Mouse (Mus musculus) heart, embryonic 10.5 days (tissue): ENCODE data around the gene Gm960. TPM values are rescaled to one million over a fixed set of nuclear protein-coding genes. Genes with fewer than 3 reads are reported as not detected.
A peak's percentile ranks its signal among the peaks of the same experiment; 100 is the strongest.

Experiments used
- DNase-seq: peaks from one replicate; pipeline ENCODE4 v3.0.0-alpha.2; 2017; ENCODE audit warnings: low spot score
- H3K27ac ChIP-seq: fragments of 300-500 bp; sonication (generic); 2 replicates; pipeline ENCODE4 v1.5.1; 2016; ENCODE audit warnings: mild to moderate bottlenecking
- H3K27me3 ChIP-seq: fragments of 300-500 bp; sonication (generic); 2 replicates; pipeline ENCODE4 v1.6.1; 2016; ENCODE audit warnings: mild to moderate bottlenecking; ENCODE audit not compliant: poor library complexity, insufficient read depth, severe bottlenecking
- H3K36me3 ChIP-seq: fragments of 300-500 bp; sonication (generic); 2 replicates; pipeline ENCODE4 v1.6.1; 2016; ENCODE audit warnings: mild to moderate bottlenecking, moderate library complexity
- H3K4me1 ChIP-seq: fragments of 300-500 bp; sonication (generic); 2 replicates; pipeline ENCODE4 v1.6.1; 2016; ENCODE audit warnings: mild to moderate bottlenecking
- H3K4me3 ChIP-seq: fragments of 300-500 bp; sonication (generic); 2 replicates; pipeline ENCODE4 v1.5.1; 2016; ENCODE audit warnings: mild to moderate bottlenecking, moderate library complexity
- H3K9me3 ChIP-seq: fragments of 300-500 bp; sonication (generic); 2 replicates; pipeline ENCODE4 v1.6.1; 2016; ENCODE audit warnings: mild to moderate bottlenecking, moderate library complexity
- WGBS: fragments of 180-500 bp; shearing (Covaris S2); methylation state at CpG from one replicate; pipeline ENCODE4 v1.1.7; 2016; 5-methylcytosine and 5-hydroxymethylcytosine counted together
- polyA plus RNA-seq: library from polyadenylated mRNA; unstranded; fragments of >200 nt; fragmentation: Nextera tagmentation; extraction: Ambion mirVana; gene quantifications from 2 replicates; pipeline ENCODE4 v1.2.1, GENCODE M21; 2016

Gene Gm960
- polyA plus RNA-seq, 1 experiment from 2014 or later = 2.2 TPM

GRCm38 (mm10) chr19:4614305-4615150, 83.9 kb downstream of the Gm960 start:
- Histone ChIP-seq H3K4me1 (peaks cover 48% of the 10 kb centered on the region), H3K9me3 (no peaks in the 10 kb centered on the region), H3K27ac (peak overlapping the region; percentile 98), H3K4me3 (peak overlapping the region; percentile 92), H3K36me3 (peaks cover 33% of the 10 kb centered on the region), H3K27me3 (peaks cover 8% of the 10 kb centered on the region; the same call in 1 of the 2 replicates)
- 18% methylated on average over 49 of the region's 49 CpGs for WGBS
- no peak for DNase-seq

- H3K9me3 ChIP-seq = no peaks in the 10 kb centered on the region
- H3K4me1 ChIP-seq = peaks cover 48% of the 10 kb centered on the region
- H3K4me3 ChIP-seq = peak overlapping the region; percentile 92
- DNase-seq = no peak
- H3K27me3 ChIP-seq = peaks cover 8% of the 10 kb centered on the region; the same call in 1 of the 2 replicates
- H3K36me3 ChIP-seq = peaks cover 33% of the 10 kb centered on the region
- WGBS = 88% methylated on average over 33 of the region's 33 CpGs
- peak overlapping the region; percentile 98 for H3K27ac ChIP-seq
Observed at GRCm38 (mm10) chr19:4613464-4614304, 84.8 kb downstream of the Gm960 start.

DNA sequence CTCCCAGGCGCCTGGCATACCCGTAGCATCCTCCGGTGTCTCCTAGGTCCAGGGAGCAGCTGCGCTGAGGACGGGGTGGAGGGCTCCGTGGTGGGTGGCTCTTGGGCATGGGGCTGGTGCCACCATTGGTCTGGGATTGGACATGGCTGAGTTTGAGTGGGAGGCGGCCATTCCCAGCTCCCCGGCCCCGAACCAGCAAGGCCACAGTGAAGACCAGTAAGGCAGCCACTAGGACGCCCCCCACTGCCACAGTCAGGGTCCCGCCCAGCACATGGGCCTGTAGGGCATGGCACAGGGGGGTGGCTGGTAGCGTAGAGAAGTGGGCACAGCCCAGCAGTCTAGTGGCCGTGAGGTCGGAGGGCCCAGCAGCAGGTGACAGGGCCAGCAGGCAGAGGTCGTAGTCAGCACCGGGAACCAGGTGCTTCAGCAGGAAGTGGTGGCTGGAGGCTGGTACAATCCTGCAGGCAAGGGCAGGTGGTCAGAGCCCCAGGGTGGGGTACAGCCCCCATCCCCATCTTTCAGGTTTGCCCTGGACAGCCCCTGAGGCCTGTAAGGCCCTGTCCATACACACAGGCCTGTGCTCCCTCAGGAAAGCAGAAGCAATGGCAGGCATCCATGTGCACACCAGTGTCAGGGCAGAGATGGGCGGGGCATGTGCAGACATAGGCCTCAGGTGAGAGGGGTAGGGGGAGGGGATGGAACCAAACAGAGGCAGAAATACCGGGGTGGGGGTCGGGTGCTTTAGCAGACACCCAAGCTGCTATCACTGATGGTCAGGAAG, 86.1 kb downstream of the Gm960 start:
- H3K27me3 ChIP-seq = 0 out of 2 replicates have a peak, but pooled peaks cover 2% of the 10 kb centered on the region
- 89% methylated on average over 19 of the region's 19 CpGs for WGBS
- DNase-seq = no peak
- peaks cover 35% of the 10 kb centered on the region for H3K36me3 ChIP-seq
- H3K9me3 ChIP-seq = no peaks in the 10 kb centered on the region
- H3K4me3 ChIP-seq = no peak overlapping the region
- H3K27ac ChIP-seq = no peak overlapping the region
- H3K4me1 ChIP-seq = peaks cover 40% of the 10 kb centered on the region

DNA sequence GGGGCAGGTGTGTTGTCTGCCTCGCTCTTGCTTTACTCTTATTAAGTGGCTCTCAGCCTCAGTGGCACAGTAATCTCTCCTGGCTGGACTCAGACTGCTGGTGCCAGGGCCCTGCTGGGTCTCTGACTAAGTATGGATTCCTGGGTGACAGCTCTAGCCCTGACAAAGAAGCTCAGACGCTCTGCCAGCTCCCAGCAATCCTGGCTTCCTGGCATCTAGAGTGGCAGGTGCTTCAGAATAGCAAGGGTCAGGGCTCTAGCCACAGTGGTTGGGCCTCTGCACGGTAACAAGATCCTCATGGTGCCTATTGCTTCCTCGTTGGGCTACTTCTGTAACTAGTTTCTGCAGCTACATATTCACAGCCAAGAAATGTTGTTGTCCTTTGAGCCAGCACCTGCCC, 88.4 kb downstream of the Gm960 start:
- peaks cover 35% of the 10 kb centered on the region for H3K36me3 ChIP-seq
- DNase-seq = no peak
- H3K9me3 ChIP-seq = no peaks in the 10 kb centered on the region
- H3K27ac ChIP-seq = no peak overlapping the region
- no peak overlapping the region for H3K4me3 ChIP-seq
- 65% methylated on average over 4 of the region's 4 CpGs for WGBS
- H3K27me3 ChIP-seq = no peaks in the 10 kb centered on the region
- H3K4me1 ChIP-seq = peaks cover 38% of the 10 kb centered on the region

DNA sequence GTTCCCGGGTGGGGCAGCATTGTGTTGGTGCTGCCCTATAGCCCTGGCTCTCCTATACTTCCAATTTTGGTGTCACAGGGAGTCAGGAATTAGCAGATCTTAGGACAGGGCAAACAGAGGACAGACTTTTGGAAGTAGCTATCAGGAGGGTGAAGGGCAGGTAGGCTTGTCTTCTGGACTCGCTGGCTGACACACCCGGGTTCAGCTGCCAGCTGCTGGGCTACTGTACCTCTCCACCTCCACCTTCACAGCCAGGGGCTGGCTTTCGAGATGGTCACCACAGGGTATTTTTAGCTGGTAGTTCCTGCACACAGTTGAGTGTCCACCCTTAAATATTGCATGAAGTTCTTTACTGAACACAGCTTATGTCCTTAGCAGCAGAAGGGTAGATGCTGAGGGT, 90.0 kb downstream of the Gm960 start:
- WGBS = 81% methylated on average over 4 of the region's 4 CpGs
- Histone ChIP-seq H3K27me3 (0 out of 2 replicates have a peak, but pooled peaks cover 6% of the 10 kb centered on the region), H3K9me3 (no peaks in the 10 kb centered on the region), H3K4me3 (no peak overlapping the region), H3K4me1 (peaks cover 33% of the 10 kb centered on the region), H3K36me3 (peaks cover 26% of the 10 kb centered on the region), H3K27ac (no peak overlapping the region)
- no peak for DNase-seq

GRCm38 (mm10) chr19:4607406-4607805, 91.1 kb downstream of the Gm960 start:
- H3K27ac ChIP-seq = no peak overlapping the region
- 89% methylated on average over 12 of the region's 12 CpGs for WGBS
- no peak overlapping the region for H3K4me3 ChIP-seq
- peaks cover 23% of the 10 kb centered on the region for H3K4me1 ChIP-seq
- H3K9me3 ChIP-seq = no peaks in the 10 kb centered on the region
- H3K27me3 ChIP-seq = peaks cover 8% of the 10 kb centered on the region; the same call in 1 of the 2 replicates
- no peak for DNase-seq
- H3K36me3 ChIP-seq = peaks cover 15% of the 10 kb centered on the region

DNA sequence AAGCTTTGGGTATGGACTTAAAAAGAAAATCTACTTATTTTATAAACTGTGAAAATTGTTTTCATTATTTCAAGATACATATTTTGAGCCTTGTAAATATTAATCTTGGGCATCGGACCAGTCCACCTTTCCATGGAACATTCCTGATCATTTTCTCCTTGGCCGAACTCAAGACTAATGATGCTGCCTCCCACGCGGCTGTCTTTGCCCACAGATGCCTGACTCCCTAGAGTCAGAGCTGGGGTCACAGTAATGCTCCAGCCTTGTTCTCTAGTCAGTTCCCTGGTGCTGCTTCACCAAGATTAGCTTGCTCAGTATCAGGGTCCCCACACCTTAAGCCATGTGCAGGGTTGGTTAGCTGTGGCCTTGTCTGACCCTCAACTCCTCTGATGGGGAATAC, 92.8 kb downstream of the Gm960 start:
- peaks cover 17% of the 10 kb centered on the region for H3K4me1 ChIP-seq
- no peak overlapping the region for H3K4me3 ChIP-seq
- H3K36me3 ChIP-seq = 0 out of 2 replicates have a peak, but pooled peaks cover 2% of the 10 kb centered on the region
- 86% methylated on average over 4 of the region's 4 CpGs for WGBS
- H3K27me3 ChIP-seq = peaks cover 13% of the 10 kb centered on the region; the same call in 1 of the 2 replicates
- no peak for DNase-seq
- no peak overlapping the region for H3K27ac ChIP-seq
- no peaks in the 10 kb centered on the region for H3K9me3 ChIP-seq

GRCm38 (mm10) chr19:4603801-4604723, 94.4 kb downstream of the Gm960 start:
- DNase-seq = no peak

GRCm38 (mm10) chr19:4602459-4602858, 96.0 kb downstream of the Gm960 start:
- peaks cover 10% of the 10 kb centered on the region for H3K4me1 ChIP-seq
- no peak overlapping the region for H3K27ac ChIP-seq
- WGBS = 87% methylated on average over 20 of the region's 20 CpGs
- no peaks in the 10 kb centered on the region for H3K9me3 ChIP-seq
- H3K27me3 ChIP-seq = peaks cover 13% of the 10 kb centered on the region; the same call in 1 of the 2 replicates
- H3K4me3 ChIP-seq = no peak overlapping the region
- 0 out of 2 replicates have a peak, but pooled peaks cover 1% of the 10 kb centered on the region for H3K36me3 ChIP-seq
- no peak for DNase-seq

More at GRCm38 (mm10) chr19:4603801-4604723, 94.4 kb downstream of the Gm960 start:
- Histone ChIP-seq H3K27me3 (peaks cover 13% of the 10 kb centered on the region; the same call in 1 of the 2 replicates), H3K36me3 (0 out of 2 replicates have a peak, but pooled peaks cover 2% of the 10 kb centered on the region), H3K4me3 (0 out of 2 replicates have a peak overlapping the region, but pooled peaks have one; percentile 1), H3K4me1 (peaks cover 10% of the 10 kb centered on the region), H3K27ac (0 out of 2 replicates have a peak overlapping the region, but pooled peaks have one; percentile 2), H3K9me3 (no peaks in the 10 kb centered on the region)
- WGBS = 37% methylated on average over 24 of the region's 24 CpGs

- no peak overlapping the region for H3K27ac ChIP-seq
- H3K27me3 ChIP-seq = no peaks in the 10 kb centered on the region
- H3K36me3 ChIP-seq = no peaks in the 10 kb centered on the region
- H3K4me1 ChIP-seq = no peaks in the 10 kb centered on the region
- H3K9me3 ChIP-seq = no peaks in the 10 kb centered on the region
- 71% methylated on average over 2 of the region's 2 CpGs for WGBS
- no peak for DNase-seq
- no peak overlapping the region for H3K4me3 ChIP-seq
Observed at GRCm38 (mm10) chr19:4596071-4596470, 102.4 kb downstream of the Gm960 start.

DNA sequence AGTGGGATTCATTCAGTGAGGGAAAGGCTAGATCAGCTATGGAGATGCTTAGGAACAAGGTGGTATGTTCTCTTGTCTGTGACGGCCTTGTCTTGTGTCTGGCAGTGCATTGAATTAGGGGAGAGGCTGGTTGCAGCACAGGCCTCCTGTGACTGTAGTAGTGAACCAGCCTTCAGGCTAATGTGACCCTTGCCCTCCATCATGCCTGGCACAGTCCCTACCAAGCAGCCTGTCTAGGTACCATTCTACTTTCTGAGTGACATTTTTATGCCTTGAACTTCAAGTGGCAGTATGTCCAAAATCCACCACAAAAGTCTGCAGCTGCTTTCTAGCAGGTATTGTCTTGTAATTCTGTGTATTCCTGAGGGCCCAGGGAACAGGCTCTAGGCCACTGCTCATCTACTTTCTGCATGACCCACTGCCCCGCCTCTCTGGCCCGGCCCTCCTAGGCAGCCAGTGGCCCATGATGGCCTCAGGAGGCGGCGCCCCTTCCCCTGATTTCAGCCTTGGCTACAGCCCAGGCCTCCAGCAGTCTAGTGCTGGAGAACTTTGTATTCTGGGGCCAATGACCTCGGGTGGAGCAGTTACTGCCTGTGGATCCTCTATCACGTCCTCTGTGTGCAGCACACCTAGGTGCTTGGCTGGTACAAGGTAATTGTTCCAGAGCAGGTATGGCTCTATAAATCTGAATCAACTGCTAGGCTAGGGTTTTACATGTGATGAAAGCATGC, 104.5 kb downstream of the Gm960 start:
- 52% methylated on average over 7 of the region's 7 CpGs for WGBS
- H3K27ac ChIP-seq = no peak overlapping the region
- H3K9me3 ChIP-seq = no peaks in the 10 kb centered on the region
- no peak overlapping the region for H3K4me3 ChIP-seq
- H3K27me3 ChIP-seq = no peaks in the 10 kb centered on the region
- H3K36me3 ChIP-seq = no peaks in the 10 kb centered on the region
- no peak for DNase-seq
- H3K4me1 ChIP-seq = peaks cover 7% of the 10 kb centered on the region; the same call in 1 of the 2 replicates
